Mouse (Mus musculus) thymus, adult 2 months (tissue): Measurements from ENCODE around the gene Zfp719. TPM values are rescaled to one million over a fixed set of nuclear protein-coding genes. Genes with fewer than 3 reads are reported as not detected.

Source experiments
- DNase-seq: peaks from one replicate; pipeline ENCODE4 v3.0.0; 2021
- H3K27ac ChIP-seq: fragments of 200-500 bp; 2 replicates; pipeline ENCODE4 v1.5.1; 2012; ENCODE audit warnings: low read length, control low read depth; ENCODE audit not compliant: control insufficient read depth, insufficient read depth
- H3K27me3 ChIP-seq: fragments of 200-500 bp; 2 replicates; pipeline ENCODE4 v1.6.1; 2012; ENCODE audit warnings: mild to moderate bottlenecking, low read length, moderate library complexity, mixed read lengths; ENCODE audit not compliant: control insufficient read depth, insufficient read depth
- H3K36me3 ChIP-seq: fragments of 200-500 bp; 2 replicates; pipeline ENCODE4 v1.6.1; 2012; ENCODE audit warnings: mild to moderate bottlenecking, low read length, moderate library complexity; ENCODE audit not compliant: control insufficient read depth, insufficient read depth
- H3K4me1 ChIP-seq: fragments of 200-500 bp; replicated peaks from 2 replicates; pipeline ENCODE4 v1.6.1; 2012; ENCODE audit warnings: low read length; ENCODE audit not compliant: control insufficient read depth, insufficient read depth
- H3K4me3 ChIP-seq: fragments of 200-500 bp; 2 replicates; pipeline ENCODE4 v1.5.1; 2012; ENCODE audit warnings: mild to moderate bottlenecking, low read length, control low read depth, moderate library complexity; ENCODE audit not compliant: control insufficient read depth, insufficient read depth
- CTCF ChIP-seq: fragments of 200-500 bp; IDR thresholded peaks from 2 replicates; pipeline ENCODE4 v1.5.1; 2012; ENCODE audit warnings: mild to moderate bottlenecking, control low read depth, low read length, moderate library complexity, borderline replicate concordance; ENCODE audit not compliant: control insufficient read depth, poor library complexity, insufficient read depth; ENCODE audit errors: extremely low read depth
- POLR2A ChIP-seq: fragments of 200-500 bp; IDR thresholded peaks from 2 replicates; pipeline ENCODE4 v1.6.1; 2012; ENCODE audit warnings: mild to moderate bottlenecking, low read length, control low read depth, moderate library complexity; ENCODE audit not compliant: control insufficient read depth, poor library complexity, insufficient read depth; ENCODE audit errors: extremely low read depth
- WGBS: fragments of 180-500 bp; shearing (Covaris S2); methylation state at CpG from one replicate; pipeline ENCODE4 v1.1.7; 2018; 5-methylcytosine and 5-hydroxymethylcytosine counted together
- polyA plus RNA-seq: library from polyadenylated mRNA; depleted of rRNA; stranded (reverse); fragments of >200 nt; gene quantifications from 2 replicates; pipeline ENCODE4 v1.2.3, GENCODE M21; 2012; rRNA removed

The Zfp719 gene
- 2.4 and 2.7 TPM in 2 replicates for polyA plus RNA-seq

DNA sequence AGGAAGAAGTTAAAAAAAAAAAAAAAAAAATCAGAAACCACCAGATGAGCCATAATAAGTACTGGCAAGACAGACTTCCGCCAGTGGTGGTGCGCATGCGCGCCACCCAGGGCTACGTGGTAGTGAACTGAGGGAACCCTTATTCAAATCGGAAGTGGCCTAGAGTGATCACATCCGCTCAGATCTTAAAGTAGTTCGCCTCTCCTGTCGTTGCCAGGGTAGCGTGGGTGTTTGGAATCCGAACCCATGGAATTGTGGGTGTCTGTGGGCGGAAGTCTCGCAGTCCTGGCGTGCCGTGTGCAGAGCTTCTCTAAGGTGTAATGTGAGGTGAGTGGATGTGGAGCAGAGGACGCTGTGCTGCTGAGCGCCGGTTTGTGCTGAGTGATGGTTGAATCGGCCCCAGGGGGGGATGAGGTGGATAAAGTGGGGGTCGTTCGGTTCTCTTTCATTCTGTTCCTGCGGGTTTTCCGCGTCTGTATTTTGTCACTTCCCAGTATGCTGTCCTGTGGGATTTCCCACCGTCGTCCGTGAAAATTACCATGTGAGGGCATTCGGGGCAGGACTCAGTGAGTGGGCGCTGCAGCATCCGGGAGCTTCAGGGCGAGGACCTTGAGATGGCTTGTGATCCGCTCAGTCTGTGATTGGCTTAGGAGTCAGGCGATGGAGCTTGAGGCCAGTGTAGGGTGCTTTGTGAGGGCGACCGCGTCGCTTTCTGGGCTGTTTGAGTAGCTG lies at the start of gene Zfp719:
Zfp719 (plus strand) TSS at position 171 of the 732 bp plus-strand sequence.
- Histone ChIP-seq H3K4me1 (peaks cover 6% of the 10 kb centered on the region), H3K4me3 (peak within 1 kb of the TSS; percentile 68), H3K27ac (peak within 1 kb of the TSS; percentile 74), H3K27me3 (no peaks in the 10 kb centered on the region), H3K36me3 (no peaks in the 10 kb centered on the region; the same call in none of the 2 replicates)
- no peak for TF ChIP-seq CTCF
- TF ChIP-seq POLR2A: peak; percentile 58; the same call in 1 of the 2 replicates
- WGBS: under 1% methylated on average over 37 of the region's 37 CpGs
- DNase-seq: peak; percentile 89

DNA sequence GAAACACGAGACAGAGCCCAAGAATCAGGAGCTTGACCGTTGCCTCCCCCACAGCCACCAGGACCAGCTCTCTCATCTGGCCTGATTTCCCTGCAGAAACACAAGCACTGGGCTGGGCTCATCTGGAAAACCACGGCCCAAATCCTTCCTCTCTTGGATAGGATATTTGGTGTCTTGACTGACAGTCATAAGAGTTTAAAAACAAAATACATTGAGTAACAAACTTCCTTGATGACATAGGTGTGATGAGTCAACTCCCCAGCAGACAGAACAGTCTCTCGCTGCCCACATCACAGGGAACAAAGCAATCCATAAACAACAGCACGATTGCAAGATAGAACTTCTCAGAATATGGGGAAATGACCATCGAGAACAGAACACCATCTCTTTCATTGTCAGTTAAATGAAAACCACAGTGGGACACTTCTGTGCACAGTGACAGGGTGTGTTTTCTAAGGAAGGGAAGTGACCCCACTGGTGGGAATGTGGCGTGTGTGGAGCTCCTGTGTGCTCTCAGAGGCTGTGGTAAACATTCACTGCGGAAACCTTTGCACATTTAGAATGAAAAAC lies 49.1 kb upstream of the Zfp719 start:
- Histone ChIP-seq H3K4me3 (no peak overlapping the region), H3K4me1 (no peaks in the 10 kb centered on the region), H3K27me3 (no peaks in the 10 kb centered on the region), H3K27ac (no peak overlapping the region), H3K36me3 (no peaks in the 10 kb centered on the region)
- no peak for DNase-seq
- TF ChIP-seq POLR2A: no peak
- TF ChIP-seq CTCF: no peak
- 33% methylated on average over 8 of the region's 8 CpGs for WGBS

DNA sequence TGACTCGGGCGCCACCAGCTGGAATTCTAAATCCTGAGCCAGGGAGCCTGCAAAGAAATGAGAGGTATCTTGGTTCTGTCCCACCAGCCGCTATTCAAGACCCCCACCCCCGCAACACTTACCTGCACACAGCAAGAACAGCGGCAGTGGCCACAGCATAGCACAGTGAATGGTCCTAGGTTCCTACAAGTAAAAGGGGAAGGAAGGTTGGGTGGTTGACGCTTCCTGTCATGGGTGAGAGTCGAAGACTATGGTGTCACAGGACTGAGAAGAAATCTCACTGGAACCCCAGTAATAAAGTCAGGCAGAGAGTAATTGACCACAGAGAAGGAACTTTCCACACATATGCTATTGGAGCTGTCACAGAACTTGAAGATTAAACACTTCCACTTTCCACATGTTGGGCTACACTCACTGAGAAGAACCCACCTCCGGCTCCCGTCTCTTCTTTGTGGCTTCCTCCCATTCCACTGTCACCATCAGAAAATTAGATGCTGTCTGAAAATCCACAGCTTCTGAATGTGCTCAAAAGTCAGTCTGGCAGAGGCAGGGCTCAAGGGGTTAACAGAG lies 46.4 kb upstream of the Zfp719 start:
- no peaks in the 10 kb centered on the region for H3K27me3 ChIP-seq
- no peaks in the 10 kb centered on the region for H3K4me1 ChIP-seq
- no peak for TF ChIP-seq CTCF
- TF ChIP-seq POLR2A: no peak
- H3K36me3 ChIP-seq: no peaks in the 10 kb centered on the region
- no peak overlapping the region for H3K4me3 ChIP-seq
- H3K27ac ChIP-seq: no peak overlapping the region; the same call in 1 of the 2 replicates
- 17% methylated on average over 9 of the region's 9 CpGs for WGBS
- DNase-seq: no peak

DNA sequence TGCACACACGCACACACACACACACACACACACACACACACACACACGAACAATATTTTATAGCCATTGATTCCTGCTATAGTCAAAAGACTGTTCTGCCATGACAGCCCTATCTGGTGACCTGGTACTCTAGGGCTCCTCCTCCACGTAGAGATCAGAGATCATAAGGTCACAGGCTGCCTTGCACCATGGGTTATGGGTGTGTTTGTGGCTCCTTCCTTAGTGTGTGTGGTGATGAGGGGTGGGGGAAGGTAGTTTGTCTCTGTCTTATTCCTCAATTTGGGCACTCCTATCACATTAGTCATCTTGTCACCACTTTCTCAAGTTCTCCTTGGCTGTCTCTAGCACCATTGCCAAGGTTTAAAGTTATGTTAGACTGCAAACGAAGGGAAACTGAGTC lies 40.9 kb upstream of the Zfp719 start:
- 76% methylated on average over 4 of the region's 4 CpGs for WGBS

DNA sequence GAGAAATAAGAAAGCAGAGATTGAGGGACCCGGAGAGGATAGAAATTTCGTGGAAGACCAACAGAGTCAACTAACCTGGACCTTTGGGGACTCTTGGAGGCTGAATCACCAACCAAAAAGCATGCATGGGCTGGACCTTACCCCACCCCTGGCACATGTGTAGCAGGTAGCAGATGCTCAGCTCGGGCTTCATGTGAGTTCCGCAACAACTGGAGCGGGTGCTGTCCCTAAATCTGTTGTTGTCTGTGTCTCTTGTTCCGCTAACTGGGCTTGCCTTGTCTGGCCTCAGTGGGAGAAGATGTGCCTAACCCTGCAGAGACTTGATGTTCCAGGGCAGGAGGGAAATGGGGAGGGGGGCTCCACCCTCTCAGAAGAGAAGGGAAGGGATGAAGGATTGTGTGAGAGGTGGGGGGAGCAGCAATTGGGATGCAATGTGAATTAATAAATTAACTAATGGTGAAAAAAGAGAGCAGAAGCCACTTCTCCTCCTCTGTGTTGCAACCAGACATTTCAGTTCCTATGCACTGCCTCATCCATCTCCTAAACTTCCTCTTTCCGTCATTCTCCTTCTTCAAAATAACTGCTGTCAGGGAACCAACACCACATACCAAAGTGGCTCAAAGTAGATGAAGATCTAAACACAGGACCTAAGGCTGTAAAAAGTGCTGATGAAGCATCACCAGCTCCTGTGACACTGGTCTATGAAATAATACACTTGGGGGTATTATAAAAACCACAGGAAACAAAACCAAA lies 35.0 kb upstream of the Zfp719 start, which contains the start of gene Cd33:
Cd33 (minus strand) TSS at position 204 of the 753 bp plus-strand sequence.
- H3K27ac ChIP-seq: no peak within 1 kb of the TSS

More for the DNA sequence above, 40.9 kb upstream of the Zfp719 start:
- no peak for TF ChIP-seq CTCF
- TF ChIP-seq POLR2A: no peak
- H3K4me1 ChIP-seq: no peaks in the 10 kb centered on the region
- DNase-seq: no peak
- H3K36me3 ChIP-seq: no peaks in the 10 kb centered on the region
- H3K4me3 ChIP-seq: no peak overlapping the region
- H3K27ac ChIP-seq: no peak overlapping the region
- no peaks in the 10 kb centered on the region for H3K27me3 ChIP-seq

DNA sequence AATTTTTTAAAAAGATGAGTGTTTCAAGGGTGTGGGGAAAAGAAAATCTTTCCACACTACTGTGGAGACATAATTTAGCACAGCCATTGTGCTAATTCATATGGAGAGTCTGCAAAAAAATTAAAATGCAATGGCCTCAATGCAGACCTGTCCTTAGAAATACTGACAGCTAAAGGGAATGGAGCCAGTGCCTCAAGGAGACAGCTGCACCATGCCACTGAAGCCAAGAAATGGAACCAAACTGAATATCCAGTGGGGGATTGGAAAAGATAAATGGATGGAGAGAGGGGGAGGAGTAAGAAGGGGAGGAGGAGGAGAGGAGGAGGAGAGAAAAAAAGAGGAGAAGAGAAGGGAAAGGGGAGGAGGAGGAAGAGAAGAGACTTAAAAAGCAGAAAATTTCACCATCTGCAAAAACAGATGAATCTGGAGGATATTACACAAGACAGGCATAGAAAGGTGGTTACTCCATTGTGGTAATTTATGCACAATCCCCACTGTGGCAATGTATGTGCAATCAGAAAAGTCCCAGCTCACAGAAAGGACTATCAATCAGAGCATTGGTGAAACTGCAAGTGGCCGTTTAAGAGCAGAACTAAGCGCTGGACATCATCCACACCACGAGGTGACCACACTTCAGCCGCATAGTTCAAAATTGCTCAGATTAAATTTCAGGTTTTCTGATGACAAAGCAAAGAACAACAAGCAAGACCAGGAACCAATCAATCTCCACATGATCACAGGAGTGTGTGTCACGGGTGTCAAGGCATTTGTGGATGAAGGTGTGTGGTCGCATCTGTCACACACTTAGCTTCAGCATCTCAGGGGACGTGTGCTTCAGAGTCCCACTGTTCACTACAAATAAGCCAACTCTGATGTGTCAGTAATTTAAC lies 33.5 kb upstream of the Zfp719 start:
- Histone ChIP-seq H3K4me1 (no peaks in the 10 kb centered on the region), H3K27ac (no peak overlapping the region), H3K4me3 (no peak overlapping the region), H3K27me3 (no peaks in the 10 kb centered on the region), H3K36me3 (no peaks in the 10 kb centered on the region)
- TF ChIP-seq CTCF (no peak), POLR2A (no peak)
- DNase-seq: no peak
- whole genome bisulfite sequencing: 88% methylated on average over 7 of the region's 7 CpGs

More for the DNA sequence above, 35.0 kb upstream of the Zfp719 start, which contains the start of gene Cd33:
- TF ChIP-seq POLR2A (no peak), CTCF (no peak)
- Histone ChIP-seq H3K4me1 (no peaks in the 10 kb centered on the region), H3K4me3 (no peak within 1 kb of the TSS), H3K36me3 (no peaks in the 10 kb centered on the region), H3K27me3 (no peaks in the 10 kb centered on the region)
- WGBS: 71% methylated on average over 7 of the region's 7 CpGs
- no peak for DNase-seq
